Comparison of ENCODE assay signal across 8 mouse cellular contexts in the genomic region with DNA sequence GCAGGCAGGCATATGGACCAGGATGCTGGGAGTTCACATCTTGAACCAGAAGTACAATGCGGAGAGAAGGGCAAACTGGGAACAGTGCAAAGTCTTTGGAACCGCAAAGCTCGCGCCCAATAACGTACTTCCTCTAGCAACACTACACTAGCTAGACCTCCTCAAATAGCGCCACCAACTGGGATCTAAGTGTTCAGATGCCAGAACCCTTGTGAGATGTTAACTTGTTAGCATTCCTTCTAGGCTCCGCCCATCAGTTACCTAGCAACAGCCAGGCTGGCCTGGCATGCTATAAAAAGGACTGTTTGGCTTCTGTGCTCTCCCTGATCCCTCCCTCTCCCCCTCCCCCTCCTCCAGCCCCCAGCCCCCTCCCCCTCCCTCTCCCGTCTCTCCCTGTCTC.
A peak's percentile ranks its signal among the peaks of the same experiment; 100 is the strongest.
DNase-seq lines count a peak whose midpoint lies in the region; ATAC-seq and TF ChIP-seq lines count a peak whose summit lies in the region.

No protein-coding gene starts in this region.

- no peaks in the 10 kb centered on the region for H3K27me3 ChIP-seq in intestine, postnatal 0 days (replicated peaks; ENCODE audit: control insufficient read depth, insufficient read depth, low read length)

- H3K4me1 ChIP-seq in intestine, postnatal 0 days (replicated peaks; ENCODE audit: control insufficient read depth, insufficient read depth, low read length), result 0 out of 2 replicates have a peak, but pooled peaks cover 4% of the 10 kb centered on the region

- 0 out of 2 replicates have a peak, but pooled peaks have one; percentile 9 for ATAC-seq in intestine, postnatal 0 days

- peak; percentile 59 for TF ChIP-seq CTCF in intestine, postnatal 0 days (IDR thresholded peaks at IDR 0.05; ENCODE audit: low read depth)

- DNase-seq in layer of hippocampus, adult 11-12 months (ENCODE audit: low spot score), result peak; percentile 36
- no peak for DNase-seq in layer of hippocampus, postnatal 25 days (ENCODE audit: extremely low spot score in 1 of 2, low spot score in 1 of 2)
- DNase-seq in embryo, embryonic 11.5 days (ENCODE audit: low read depth, low spot score), result peak; percentile 67
- DNase-seq in lung, postnatal 36 days, result peak; percentile 80
- no peak for DNase-seq in c-Kit-positive CD71-positive TER-119-positive erythroid progenitor cells, embryonic 14.5 days (ENCODE audit: low spot score)
- no peak for DNase-seq in right cerebral cortex, postnatal 36 days (ENCODE audit: low spot score in 2 of 2)
- no peak for DNase-seq in urinary bladder, postnatal 36 days (ENCODE audit: low spot score in 2 of 2)

- no peak overlapping the region for H3K9ac ChIP-seq in intestine, postnatal 0 days (ENCODE audit: low read depth, low read length)

- 57% methylated on average over 8 of the region's 8 CpGs for WGBS in intestine, postnatal 0 days

- no peak overlapping the region for H3K4me2 ChIP-seq in intestine, postnatal 0 days (replicated peaks; ENCODE audit: low read depth)

- H3K4me3 ChIP-seq in intestine, postnatal 0 days (ENCODE audit: low read depth, low read length), result no peak overlapping the region

- no peak overlapping the region for H3K27ac ChIP-seq in intestine, postnatal 0 days (ENCODE audit: low read depth, low read length)

- no peaks in the 10 kb centered on the region for H3K36me3 ChIP-seq in intestine, postnatal 0 days (ENCODE audit: control insufficient read depth, insufficient read depth)

- no peaks in the 10 kb centered on the region for H3K9me3 ChIP-seq in intestine, postnatal 0 days (ENCODE audit: control insufficient read depth)

Comparison
In these comparisons a context has a peak if more than half of its experiments do, and no peak if none do; other contexts are left out.
1. DNase-seq: peak in layer of hippocampus, adult 11-12 months (single experiment), embryo, embryonic 11.5 days (single experiment) and lung, postnatal 36 days (single experiment); none in layer of hippocampus, postnatal 25 days (0 of 2), c-Kit-positive CD71-positive TER-119-positive erythroid progenitor cells, embryonic 14.5 days (single experiment), right cerebral cortex, postnatal 36 days (0 of 2) and urinary bladder, postnatal 36 days (0 of 2).